Mouse (Mus musculus) megakaryocyte, adult 5-6 weeks (primary cell): ENCODE results near the gene Vmn2r25. TPM values are rescaled to one million over a fixed set of nuclear protein-coding genes. Genes with fewer than 3 reads are reported as not detected.
A peak's percentile ranks its signal among the peaks of the same experiment; 100 is the strongest.
"Not testable (repeated sequence)": the region's sequence is repeated elsewhere in the genome, so short reads cannot be mapped to it uniquely, and the experiment has no call there.

Experiments
- ATAC-seq: 2 replicates; pipeline ENCODE4 v1.8.0; 2016; ENCODE audit warnings: mild to moderate bottlenecking, inconsistent platforms; ENCODE audit not compliant: poor library complexity, severe bottlenecking
- total RNA-seq, 2 experiments: library from RNA; stranded (forward) in 1 of 2; stranded (reverse) in 1 of 2; fragments of 153-499, 151-499 nt in 1 of 2; fragments of 221-1000, 200-1000 nt in 1 of 2; gene quantifications; 2 replicates each; pipeline versions ENCODE4 v1.2.3 to v1.2.4; 2015 to 2017

The Vmn2r25 gene
- total RNA-seq (2015) (not detected in 2 replicates), total RNA-seq (2017) (not detected in 2 replicates)

DNA sequence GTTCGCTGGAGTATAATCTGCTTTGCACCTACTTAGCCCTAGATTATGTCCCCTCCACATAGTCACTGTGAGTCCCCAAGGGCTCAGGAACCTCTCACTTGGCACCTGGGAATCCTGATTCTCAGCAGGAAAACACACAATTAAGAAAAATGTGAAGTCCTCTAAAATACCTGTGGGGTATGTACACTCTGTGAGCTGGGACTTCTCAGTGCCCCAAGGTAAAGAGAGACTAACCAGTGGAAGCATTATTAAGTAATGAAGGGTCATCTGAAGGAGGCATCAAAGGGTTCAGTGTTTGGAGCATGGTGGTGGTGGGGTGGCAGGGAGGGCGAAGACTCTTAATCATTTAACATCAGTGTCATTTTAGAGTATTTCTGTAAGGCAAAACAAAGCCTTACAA, at the start of gene Vmn2r25:
Gene Vmn2r25 (minus strand): TSS at position 101 of the 400 bp plus-strand sequence.
- ATAC-seq: not testable (repeated sequence)

DNA sequence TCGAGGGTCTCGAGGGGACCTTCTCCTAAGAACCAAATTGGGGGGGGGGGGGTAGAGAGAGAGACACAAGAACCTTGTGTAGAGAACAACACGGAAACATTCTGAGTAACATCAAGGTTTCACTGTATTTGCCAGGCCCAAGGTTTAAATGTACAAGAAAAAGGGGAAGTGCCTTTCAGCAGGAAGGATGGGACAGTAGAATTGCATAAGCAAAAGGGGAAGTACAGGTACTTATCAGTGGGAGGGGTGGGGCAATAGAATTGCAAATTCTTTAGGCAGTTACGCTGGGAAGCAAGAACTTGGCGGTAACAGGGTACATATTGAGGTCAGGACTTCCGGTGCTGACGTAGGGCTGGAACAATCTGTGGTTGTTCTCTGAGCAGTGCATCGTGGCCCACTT, 33.3 kb downstream of the Vmn2r25 start:
- ATAC-seq: no peak

DNA sequence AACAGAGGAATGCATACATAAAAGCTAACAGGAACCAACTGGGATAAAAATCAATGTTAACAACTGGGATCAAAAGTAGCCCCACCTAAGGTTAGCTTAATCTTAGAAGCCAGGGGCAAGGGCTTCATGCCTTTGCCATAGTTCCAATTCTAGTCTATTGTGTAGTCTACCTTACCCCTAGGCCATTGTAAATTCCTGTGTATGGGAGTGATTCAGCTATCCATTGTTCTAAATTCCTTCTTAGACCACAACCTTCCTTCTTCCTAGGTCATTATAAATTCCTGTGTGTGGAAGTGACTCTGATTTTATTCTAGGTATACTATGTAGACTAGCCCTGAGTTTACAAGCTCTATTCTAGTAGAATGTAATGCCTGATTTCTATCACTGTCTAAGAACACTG, 43.0 kb downstream of the Vmn2r25 start:
- ATAC-seq: not testable (repeated sequence)

DNA sequence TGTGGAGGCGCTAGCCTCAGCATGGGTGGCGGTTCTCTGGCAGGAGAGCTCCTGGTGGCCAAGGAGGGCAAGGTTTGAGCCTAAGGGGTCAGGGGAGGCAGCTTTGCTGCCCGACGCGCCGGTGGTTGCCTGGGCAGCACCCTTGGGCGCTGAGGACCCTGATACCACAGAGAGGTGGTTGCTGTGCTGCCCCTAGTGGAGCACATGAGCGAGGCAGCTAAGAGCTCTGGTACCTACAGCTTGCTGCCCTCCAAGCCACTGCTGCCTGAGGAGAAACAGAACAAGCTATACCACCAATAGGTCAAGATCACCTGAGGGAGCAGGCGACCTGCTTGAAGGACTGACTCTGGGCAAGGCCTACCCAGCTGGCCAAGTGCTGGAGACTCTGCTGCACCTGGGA, 59.5 kb downstream of the Vmn2r25 start:
- ATAC-seq: 0 out of 2 replicates have a peak, but pooled peaks have one; percentile 18

DNA sequence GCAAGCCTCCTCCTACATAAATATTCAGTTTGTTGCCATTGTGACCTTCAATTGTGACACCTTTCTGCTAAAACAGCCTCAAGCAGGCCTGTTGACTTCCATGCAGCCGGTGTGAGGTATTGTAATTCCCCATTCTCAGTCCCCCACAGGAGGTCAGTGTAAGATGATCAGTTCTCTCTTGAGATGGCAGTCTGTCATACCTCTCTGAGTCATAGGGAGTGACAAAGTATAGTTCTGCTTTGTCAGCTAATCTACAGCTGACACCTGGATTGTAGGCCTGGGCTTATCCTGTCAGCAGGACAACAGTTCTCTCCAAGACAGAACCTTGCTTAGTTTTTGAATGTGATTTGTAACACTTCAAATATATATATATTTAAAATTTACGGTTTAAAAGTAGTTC, 68.4 kb downstream of the Vmn2r25 start:
- ATAC-seq: no peak

DNA sequence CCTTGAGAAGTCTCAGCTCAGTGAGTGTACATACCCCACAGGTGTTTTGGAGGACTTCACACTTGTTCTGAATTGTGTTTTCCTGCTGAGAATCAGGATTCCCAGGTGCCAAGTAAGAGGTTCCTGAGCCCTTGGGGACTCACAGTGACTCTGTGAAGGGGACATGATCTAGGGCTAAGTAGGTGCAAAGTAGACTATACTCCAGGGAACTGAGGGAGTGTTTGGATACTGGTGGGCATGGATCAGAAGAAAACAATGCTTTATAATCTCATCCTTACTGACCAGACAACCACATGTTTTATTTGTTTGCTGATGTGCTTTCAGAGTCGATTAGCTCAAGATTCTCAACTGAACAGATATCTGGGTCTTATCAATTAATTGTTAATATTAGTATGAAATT, 74.7 kb downstream of the Vmn2r25 start, which contains the start of gene Vmn2r24:
Gene Vmn2r24 (plus strand): TSS at position 301 of the 400 bp plus-strand sequence.
- no peak for ATAC-seq

Other genes starting within 250 kb of the Vmn2r25 start
- gene Vmn2r22, start 202.7 kb downstream of the Vmn2r25 start, total RNA-seq (2015): not detected in 2 replicates
- gene Vmn2r22, start 202.7 kb downstream of the Vmn2r25 start, total RNA-seq (2017): not detected in 2 replicates
- gene Vmn2r23, start 150.8 kb downstream of the Vmn2r25 start, total RNA-seq (2015): not detected in 2 replicates
- gene Vmn2r23, start 150.8 kb downstream of the Vmn2r25 start, total RNA-seq (2017): not detected in 2 replicates
- gene Vmn2r24, start 74.6 kb downstream of the Vmn2r25 start, total RNA-seq (2015): not detected in 2 replicates
- gene Vmn2r24, start 74.6 kb downstream of the Vmn2r25 start, total RNA-seq (2017): not detected in 2 replicates
- 0.05 TPM in 1 of 2 replicates, not detected in the other for gene Vmn2r26, start 171.1 kb upstream of the Vmn2r25 start, total RNA-seq (2015)
- not detected in 2 replicates for gene Vmn2r26, start 171.1 kb upstream of the Vmn2r25 start, total RNA-seq (2017)